Mouse (Mus musculus) C2C12 (cell line): Measurements from ENCODE around the gene Morf4l1.

Experiments
- CEBPB ChIP-seq: IDR thresholded peaks from one replicate; pipeline ENCODE4 v1.6.1; 2011; ENCODE audit warnings: low read depth, mild to moderate bottlenecking, control low read depth, moderate library complexity
- CTCF ChIP-seq: IDR thresholded peaks from one replicate; pipeline ENCODE4 v1.5.1; 2011; ENCODE audit not compliant: control insufficient read depth, insufficient read depth, insufficient read length
- FOSL1 ChIP-seq: IDR thresholded peaks from one replicate; pipeline ENCODE4 v1.8.0; 2011; ENCODE audit warnings: mild to moderate bottlenecking, low read length; ENCODE audit not compliant: poor library complexity, insufficient read depth, severe bottlenecking
- MAX ChIP-seq: IDR thresholded peaks from one replicate; pipeline ENCODE4 v1.6.1; 2011; ENCODE audit warnings: mild to moderate bottlenecking, control low read depth
- MYOD1 ChIP-seq: IDR thresholded peaks from one replicate; pipeline ENCODE4 v1.6.1; 2011; ENCODE audit warnings: low read depth; ENCODE audit not compliant: control insufficient read depth, insufficient read length
- USF1 ChIP-seq: IDR thresholded peaks from one replicate; pipeline ENCODE4 v1.6.1; 2011; ENCODE audit warnings: low read depth, mild to moderate bottlenecking, control low read depth, moderate library complexity

DNA sequence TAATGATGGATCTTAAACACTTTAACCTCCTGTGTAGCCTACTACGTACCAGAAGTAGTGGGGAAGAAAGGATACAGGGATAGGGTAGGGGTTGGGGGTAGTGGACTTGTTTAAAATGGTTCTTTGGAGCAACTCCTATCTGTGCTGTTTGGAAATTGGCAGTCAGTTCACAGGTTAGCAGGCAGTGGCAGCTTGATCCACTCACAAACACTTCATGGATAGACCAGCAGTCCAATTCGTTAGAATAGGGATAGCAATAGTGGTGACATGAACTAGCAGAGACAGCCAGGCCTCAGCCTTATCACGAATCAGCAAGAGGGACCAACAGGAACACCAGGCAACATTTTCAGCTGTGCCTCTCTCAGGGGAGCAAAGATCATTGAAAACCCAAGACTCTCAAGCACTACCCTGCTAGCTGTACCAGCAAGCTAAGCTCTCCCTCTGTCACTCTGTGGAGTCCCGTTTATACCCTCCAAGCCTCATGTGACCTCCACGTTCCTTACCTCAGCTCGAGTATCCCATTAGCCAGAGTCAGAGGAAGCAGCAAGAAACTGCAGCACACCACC, 14.1 kb upstream of the Morf4l1 start:
- TF ChIP-seq CTCF (no peak), MYOD1 (no peak), FOSL1 (no peak), MAX (no peak), USF1 (no peak), CEBPB (no peak)
